Mouse (Mus musculus) small intestine, adult 2 months (tissue): ENCODE results near the gene Eps15l1. TPM values are rescaled to one million over a fixed set of nuclear protein-coding genes. Genes with fewer than 3 reads are reported as not detected.

Source experiments
- H3K27ac ChIP-seq: fragments of 200-500 bp; 2 replicates; pipeline ENCODE4 v1.5.1; 2012; ENCODE audit warnings: low read depth, low read length, control low read depth, inconsistent platforms; ENCODE audit not compliant: insufficient read depth
- H3K27me3 ChIP-seq: fragments of 200-500 bp; 2 replicates; pipeline ENCODE4 v1.6.1; 2012; ENCODE audit warnings: mild to moderate bottlenecking, moderate library complexity, low read length, inconsistent platforms; ENCODE audit not compliant: control insufficient read depth, insufficient read depth
- H3K36me3 ChIP-seq: fragments of 200-500 bp; 2 replicates; pipeline ENCODE4 v1.6.1; 2012; ENCODE audit warnings: mild to moderate bottlenecking, low read length, control low read depth, inconsistent platforms; ENCODE audit not compliant: control insufficient read depth, insufficient read depth
- H3K4me1 ChIP-seq: fragments of 200-500 bp; 2 replicates; pipeline ENCODE4 v1.6.1; 2012; ENCODE audit warnings: low read length, inconsistent platforms, mixed read lengths; ENCODE audit not compliant: control insufficient read depth, insufficient read depth, insufficient read length
- H3K4me3 ChIP-seq: fragments of 200-500 bp; 2 replicates; pipeline ENCODE4 v1.5.1; 2012; ENCODE audit warnings: low read depth, mild to moderate bottlenecking, control low read depth, inconsistent platforms, low read length, moderate library complexity
- CTCF ChIP-seq: fragments of 200-500 bp; IDR thresholded peaks from 2 replicates; pipeline ENCODE4 v1.5.1; 2012; ENCODE audit warnings: low read depth, mild to moderate bottlenecking, control low read depth, inconsistent platforms, low read length, moderate library complexity, mixed read lengths; ENCODE audit not compliant: insufficient replicate concordance, insufficient read length; ENCODE audit errors: extremely low read depth
- POLR2A ChIP-seq: fragments of 200-500 bp; IDR thresholded peaks from 2 replicates; pipeline ENCODE4 v1.6.1; 2012; ENCODE audit warnings: low read depth, mild to moderate bottlenecking, control low read depth, inconsistent platforms, low read length, moderate library complexity
- WGBS: fragments of 180-500 bp; shearing (Covaris S2); methylation state at CpG from one replicate; pipeline ENCODE4 v1.1.7; 2018; 5-methylcytosine and 5-hydroxymethylcytosine counted together
- polyA plus RNA-seq: library from polyadenylated mRNA; depleted of rRNA; stranded (reverse); fragments of >200 nt; gene quantifications from 2 replicates; pipeline ENCODE4 v1.2.3, GENCODE M21; 2012

Gene Eps15l1
- polyA plus RNA-seq, 1 experiment = 27.0 TPM

GRCm38 (mm10) chr8:72330806-72331516 is 90.3 kb downstream of the Eps15l1 start:
- WGBS = 77% methylated on average over 6 of the region's 6 CpGs
- Histone ChIP-seq H3K36me3 (no peaks in the 10 kb centered on the region), H3K4me3 (no peak overlapping the region), H3K27me3 (no peaks in the 10 kb centered on the region), H3K27ac (no peak overlapping the region), H3K4me1 (no peaks in the 10 kb centered on the region)
- no peak for TF ChIP-seq POLR2A
- no peak for TF ChIP-seq CTCF

GRCm38 (mm10) chr8:72329116-72329515 is 92.1 kb downstream of the Eps15l1 start:
- 84% methylated on average over 3 of the region's 3 CpGs for WGBS
- Histone ChIP-seq H3K36me3 (no peaks in the 10 kb centered on the region), H3K4me3 (no peak overlapping the region), H3K27me3 (no peaks in the 10 kb centered on the region), H3K27ac (no peak overlapping the region), H3K4me1 (no peaks in the 10 kb centered on the region)
- no peak for TF ChIP-seq CTCF
- no peak for TF ChIP-seq POLR2A

GRCm38 (mm10) chr8:72324708-72325107 is 96.6 kb downstream of the Eps15l1 start:
- Histone ChIP-seq H3K36me3 (no peaks in the 10 kb centered on the region), H3K4me3 (no peak overlapping the region), H3K27me3 (peaks cover 9% of the 10 kb centered on the region), H3K4me1 (peaks cover 2% of the 10 kb centered on the region), H3K27ac (no peak overlapping the region)
- TF ChIP-seq POLR2A (no peak), CTCF (no peak)
- 79% methylated on average over 2 of the region's 2 CpGs for WGBS

GRCm38 (mm10) chr8:72324036-72324706 is 97.1 kb downstream of the Eps15l1 start:
- no peak for TF ChIP-seq POLR2A
- TF ChIP-seq CTCF = no peak
- no peak overlapping the region for H3K27ac ChIP-seq
- peaks cover 12% of the 10 kb centered on the region for H3K27me3 ChIP-seq
- H3K4me3 ChIP-seq = no peak overlapping the region
- H3K36me3 ChIP-seq = no peaks in the 10 kb centered on the region
- 81% methylated on average over 10 of the region's 10 CpGs for WGBS
- peaks cover 5% of the 10 kb centered on the region for H3K4me1 ChIP-seq

GRCm38 (mm10) chr8:72323131-72323725 is 98.0 kb downstream of the Eps15l1 start:
- TF ChIP-seq CTCF = no peak
- no peak for TF ChIP-seq POLR2A
- Histone ChIP-seq H3K27me3 (peaks cover 12% of the 10 kb centered on the region), H3K27ac (peak overlapping the region; percentile 23; the same call in 1 of the 2 replicates), H3K36me3 (no peaks in the 10 kb centered on the region), H3K4me1 (peaks cover 8% of the 10 kb centered on the region), H3K4me3 (no peak overlapping the region)
- 64% methylated on average over 6 of the region's 6 CpGs for WGBS

GRCm38 (mm10) chr8:72322471-72322889 is 98.8 kb downstream of the Eps15l1 start:
- no peak overlapping the region for H3K27ac ChIP-seq
- TF ChIP-seq POLR2A (no peak), CTCF (no peak)
- H3K4me3 ChIP-seq = peak overlapping the region; percentile 24; the same call in 1 of the 2 replicates
- peaks cover 12% of the 10 kb centered on the region for H3K27me3 ChIP-seq
- no peaks in the 10 kb centered on the region for H3K36me3 ChIP-seq
- WGBS = 47% methylated on average over 7 of the region's 7 CpGs
- peaks cover 8% of the 10 kb centered on the region for H3K4me1 ChIP-seq
